Mouse (Mus musculus) MEL (cell line): ENCODE data around the gene Stab1. TPM values are rescaled to one million over a fixed set of nuclear protein-coding genes. Genes with fewer than 3 reads are reported as not detected.
A peak's percentile ranks its signal among the peaks of the same experiment; 100 is the strongest.

Experiments
- DNase-seq: peaks from one replicate; pipeline ENCODE4 v3.0.0; 2011; ENCODE audit warnings: low read depth, low spot score
- H3K27ac ChIP-seq: 2 replicates; pipeline ENCODE4 v1.5.1; 2012; ENCODE audit warnings: low read depth, mild to moderate bottlenecking, control low read depth, low read length, moderate library complexity; ENCODE audit not compliant: control insufficient read depth
- H3K27me3 ChIP-seq, 2 experiments: fragments of 150-350 bp in 1 of 2; sonication (generic) in 1 of 2; 2 replicates each; pipeline ENCODE4 v1.6.1; 2012; ENCODE audit warnings: low read length in 2 of 2, mild to moderate bottlenecking in 2 of 2, improper control_type of control experiment in 1 of 2, moderate library complexity in 1 of 2; ENCODE audit not compliant: insufficient read depth in 2 of 2, control insufficient read depth in 1 of 2
- H3K36me3 ChIP-seq, 2 experiments: 2 replicates each; pipeline ENCODE4 v1.6.1; 2012 to 2014; ENCODE audit warnings: low read length in 2 of 2, improper control_type of control experiment in 1 of 2, inconsistent platforms in 1 of 2, mild to moderate bottlenecking in 1 of 2; ENCODE audit not compliant: insufficient read depth in 2 of 2, control insufficient read depth in 1 of 2
- H3K4me1 ChIP-seq, 2 experiments: fragments of 150-350 bp in 1 of 2; sonication (generic) in 1 of 2; 2 replicates each; pipeline ENCODE4 v1.6.1; 2012; ENCODE audit warnings: low read length in 2 of 2, improper control_type of control experiment in 1 of 2, mild to moderate bottlenecking in 1 of 2; ENCODE audit not compliant: insufficient read depth in 2 of 2, control insufficient read depth in 1 of 2
- H3K4me3 ChIP-seq, 2 experiments: fragments of 150-350 bp in 1 of 2; sonication (generic) in 1 of 2; 2 replicates each; pipeline ENCODE4 v1.5.1; 2012; ENCODE audit warnings: low read depth in 2 of 2, low read length in 2 of 2, mild to moderate bottlenecking in 2 of 2, moderate library complexity in 2 of 2, control low read depth in 1 of 2, improper control_type of control experiment in 1 of 2; ENCODE audit not compliant: control insufficient read depth in 1 of 2, insufficient read depth in 1 of 2
- H3K79me2 ChIP-seq: 2 replicates; pipeline ENCODE4 v1.6.1; 2012; ENCODE audit warnings: mild to moderate bottlenecking, low read length, moderate library complexity; ENCODE audit not compliant: control insufficient read depth, poor library complexity, insufficient read depth
- H3K9ac ChIP-seq: 2 replicates; pipeline ENCODE4 v1.6.1; 2012; ENCODE audit warnings: low read depth, mild to moderate bottlenecking, control low read depth, low read length, moderate library complexity; ENCODE audit not compliant: control insufficient read depth, poor library complexity, severe bottlenecking
- H3K9me3 ChIP-seq: fragments of 150-350 bp; sonication (generic); replicated peaks from 2 replicates; pipeline ENCODE4 v1.6.1; 2012; ENCODE audit warnings: mild to moderate bottlenecking, low read length, improper control_type of control experiment, moderate library complexity; ENCODE audit not compliant: insufficient read depth
- CHD1 ChIP-seq: IDR thresholded peaks from 2 replicates; pipeline ENCODE4 v1.6.1; 2012; ENCODE audit warnings: low read depth, mild to moderate bottlenecking, inconsistent platforms, low read length, improper control_type of control experiment
- CHD2 ChIP-seq: IDR thresholded peaks from 2 replicates; pipeline ENCODE4 v1.6.1; 2011; ENCODE audit warnings: low read length, improper control_type of control experiment
- ETS1 ChIP-seq: IDR thresholded peaks from 2 replicates; pipeline ENCODE4 v1.6.1; 2012; ENCODE audit warnings: low read depth, mild to moderate bottlenecking, inconsistent platforms, low read length, improper control_type of control experiment, moderate library complexity
- GABPA ChIP-seq: IDR thresholded peaks from 2 replicates; pipeline ENCODE4 v1.6.1; 2012; ENCODE audit warnings: low read depth, mild to moderate bottlenecking, inconsistent platforms, low read length, improper control_type of control experiment, moderate library complexity
- HCFC1 ChIP-seq: IDR thresholded peaks from 2 replicates; pipeline ENCODE4 v1.6.1; 2012; ENCODE audit warnings: low read depth, mild to moderate bottlenecking, inconsistent platforms, low read length, improper control_type of control experiment, moderate library complexity
- MAFK ChIP-seq: IDR thresholded peaks from 2 replicates; pipeline ENCODE4 v1.6.1; 2011; ENCODE audit warnings: low read depth, mild to moderate bottlenecking, low read length, improper control_type of control experiment, borderline replicate concordance
- MAX ChIP-seq: IDR thresholded peaks from 2 replicates; pipeline ENCODE4 v1.6.1; 2011; ENCODE audit warnings: low read length, improper control_type of control experiment
- MAZ ChIP-seq: IDR thresholded peaks from 2 replicates; pipeline ENCODE4 v1.6.1; 2012; ENCODE audit warnings: low read depth, mild to moderate bottlenecking, inconsistent platforms, low read length, improper control_type of control experiment
- MXI1 ChIP-seq: IDR thresholded peaks from 2 replicates; pipeline ENCODE4 v1.6.1; 2011; ENCODE audit warnings: mild to moderate bottlenecking, low read depth, low read length, improper control_type of control experiment
- MYB ChIP-seq: IDR thresholded peaks from 2 replicates; pipeline ENCODE4 v1.6.1; 2011; ENCODE audit warnings: mild to moderate bottlenecking, low read depth, low read length, improper control_type of control experiment
- MYC ChIP-seq: IDR thresholded peaks from 2 replicates; pipeline ENCODE4 v1.6.1; 2011; ENCODE audit warnings: low read depth, mild to moderate bottlenecking, low read length, improper control_type of control experiment, moderate library complexity
- POLR2AphosphoS2 ChIP-seq: IDR thresholded peaks from 2 replicates; pipeline ENCODE4 v1.6.1; 2011; ENCODE audit warnings: low read length, improper control_type of control experiment
- POLR2AphosphoS5 ChIP-seq: IDR thresholded peaks from 2 replicates; pipeline ENCODE4 v1.6.1; 2012; ENCODE audit warnings: low read depth, borderline replicate concordance, mild to moderate bottlenecking, inconsistent platforms, low read length, moderate library complexity, mixed read lengths
- RCOR1 ChIP-seq: IDR thresholded peaks from 2 replicates; pipeline ENCODE4 v1.6.1; 2012; ENCODE audit warnings: low read depth, mild to moderate bottlenecking, inconsistent platforms, low read length, improper control_type of control experiment
- SIN3A ChIP-seq: IDR thresholded peaks from 2 replicates; pipeline ENCODE4 v1.6.1; 2012; ENCODE audit warnings: low read length, improper control_type of control experiment, inconsistent platforms
- SMC3 ChIP-seq: IDR thresholded peaks from 2 replicates; pipeline ENCODE4 v1.6.1; 2011; ENCODE audit warnings: low read depth, low read length, improper control_type of control experiment
- UBTF ChIP-seq: IDR thresholded peaks from 2 replicates; pipeline ENCODE4 v1.6.1; 2012; ENCODE audit warnings: low read depth, mild to moderate bottlenecking, inconsistent platforms, low read length, improper control_type of control experiment, moderate library complexity, borderline replicate concordance; ENCODE audit not compliant: insufficient read depth
- USF1 ChIP-seq: IDR thresholded peaks from 2 replicates; pipeline ENCODE4 v1.6.1; 2014; ENCODE audit warnings: low read depth, mild to moderate bottlenecking, inconsistent platforms, low read length, improper control_type of control experiment, moderate library complexity
- polyA plus RNA-seq, 2 experiments: library from polyadenylated mRNA; stranded (reverse) in 1 of 2; unstranded in 1 of 2; fragments of >175 nt in 1 of 2; fragments of >200 nt in 1 of 2; gene quantifications; 2 replicates each; pipeline versions ENCODE4 v1.2.1 to v1.2.4; 2012; ENCODE audit warnings: low replicate concordance in 2 of 2, low read depth in 1 of 2; ENCODE audit not compliant: insufficient read length in 2 of 2, insufficient read depth in 1 of 2, missing spikeins in 1 of 2
- total RNA-seq: library from RNA; depleted of rRNA; stranded (reverse); fragments of 300-350 nt; gene quantifications from 2 replicates; pipeline ENCODE4 v1.2.3, GENCODE M21; 2012

Gene Stab1
- total and polyA plus RNA-seq, 3 experiments: 0.15 to 0.40 TPM; not detected in 1

DNA sequence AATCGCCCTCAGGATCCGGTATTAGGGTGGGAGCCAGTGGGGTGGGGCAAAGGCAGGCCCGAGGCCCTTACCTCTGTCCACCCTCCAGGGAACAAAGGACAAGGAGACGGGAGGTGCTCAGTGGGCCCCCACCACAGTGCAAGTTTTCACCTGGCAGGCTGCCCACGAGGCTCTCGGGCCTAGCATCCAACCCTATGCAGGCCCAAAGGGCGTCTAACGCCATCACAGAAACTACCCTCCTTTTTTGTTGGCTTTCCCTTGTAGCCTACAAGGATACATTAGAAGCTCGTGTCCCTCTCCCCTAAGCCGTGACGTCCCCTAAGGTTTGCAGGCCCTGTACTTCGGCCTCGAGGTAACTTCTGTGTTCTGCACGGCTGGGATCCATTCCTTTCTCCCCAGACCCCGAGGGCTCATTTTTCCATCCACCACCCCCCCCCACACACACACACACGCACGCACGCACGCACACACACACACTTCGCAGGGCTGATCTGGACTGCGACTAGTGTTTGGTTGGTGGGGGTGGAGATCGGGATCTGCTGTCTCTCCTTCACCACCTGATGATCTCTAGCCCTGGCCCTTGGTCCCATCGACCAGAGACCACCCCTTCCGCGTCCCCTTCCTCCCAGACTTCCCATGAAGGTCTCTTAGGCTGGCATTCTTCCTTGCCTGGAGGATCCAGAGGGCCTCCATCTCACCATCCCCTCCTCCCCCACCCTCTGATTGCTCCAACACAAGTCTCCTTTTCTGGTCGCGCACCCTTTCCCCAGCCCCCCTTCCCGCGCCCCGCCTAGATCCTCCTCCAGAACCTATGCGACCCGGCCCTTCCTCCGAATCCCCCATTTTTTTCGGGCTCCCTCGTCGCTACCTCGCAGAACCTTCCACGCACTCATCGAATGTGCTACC lies 37.4 kb upstream of the Stab1 start:
- Histone ChIP-seq H3K27ac (peak overlapping the region; percentile 62), H3K27me3 (no peaks in the 10 kb centered on the region), H3K4me1 (peaks cover 3 to 11% of the 10 kb centered on the region in 2 experiments; a peak in 3 of 4 replicates), H3K36me3 (peaks cover 3 to 18% of the 10 kb centered on the region in 2 experiments; a peak in 3 of 4 replicates), H3K4me3 (peak overlapping the region; percentile 84 to 98), H3K79me2 (peaks cover 19% of the 10 kb centered on the region), H3K9ac (peak overlapping the region; percentile 99), H3K9me3 (no peaks in the 10 kb centered on the region)
- TF ChIP-seq HCFC1 (no peak), USF1 (0 out of 2 replicates have a peak, but pooled peaks have one; percentile 2), POLR2AphosphoS2 (no peak), SIN3A (0 out of 2 replicates have a peak, but pooled peaks have one; percentile 51), MAZ (peak; percentile 26; the same call in 1 of the 2 replicates), ETS1 (no peak), MAX (0 out of 2 replicates have a peak, but pooled peaks have one; percentile 12)
- peak; percentile 68 for DNase-seq

DNA sequence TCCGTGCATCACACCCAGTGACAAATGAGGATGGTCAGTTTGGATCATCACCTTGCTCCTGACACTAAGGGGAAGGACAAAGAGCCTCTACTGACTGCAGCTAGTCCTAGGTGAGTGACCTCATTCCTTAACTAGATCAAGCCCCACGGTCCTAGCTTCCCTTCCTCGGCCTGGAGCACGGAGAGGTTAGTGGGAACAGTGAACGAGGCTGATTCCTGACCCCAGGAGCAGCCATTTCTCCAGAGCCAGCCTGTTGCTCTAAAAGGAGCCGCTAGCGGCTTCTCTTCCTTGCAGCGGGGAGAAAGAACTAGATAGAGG lies 36.8 kb upstream of the Stab1 start:
- Histone ChIP-seq H3K36me3 (peaks cover 3 to 18% of the 10 kb centered on the region in 2 experiments; a peak in 3 of 4 replicates), H3K27ac (no peak overlapping the region), H3K79me2 (peaks cover 19% of the 10 kb centered on the region), H3K4me1 (peaks cover 3 to 11% of the 10 kb centered on the region in 2 experiments; a peak in 3 of 4 replicates), H3K9me3 (no peaks in the 10 kb centered on the region), H3K9ac (peak overlapping the region; percentile 99), H3K27me3 (no peaks in the 10 kb centered on the region), H3K4me3 (peak overlapping the region; percentile 84 to 98)
- TF ChIP-seq MAX (no peak), MYB (no peak), CHD1 (no peak), UBTF (no peak), MAZ (no peak), USF1 (no peak), MXI1 (no peak), MAFK (no peak), SMC3 (no peak), RCOR1 (no peak), POLR2AphosphoS2 (no peak), SIN3A (no peak), CHD2 (no peak), GABPA (no peak), POLR2AphosphoS5 (no peak), MYC (no peak), HCFC1 (no peak)
- DNase-seq: no peak
